34 mouse cellular contexts compared by ENCODE assay signal in the genomic region with DNA sequence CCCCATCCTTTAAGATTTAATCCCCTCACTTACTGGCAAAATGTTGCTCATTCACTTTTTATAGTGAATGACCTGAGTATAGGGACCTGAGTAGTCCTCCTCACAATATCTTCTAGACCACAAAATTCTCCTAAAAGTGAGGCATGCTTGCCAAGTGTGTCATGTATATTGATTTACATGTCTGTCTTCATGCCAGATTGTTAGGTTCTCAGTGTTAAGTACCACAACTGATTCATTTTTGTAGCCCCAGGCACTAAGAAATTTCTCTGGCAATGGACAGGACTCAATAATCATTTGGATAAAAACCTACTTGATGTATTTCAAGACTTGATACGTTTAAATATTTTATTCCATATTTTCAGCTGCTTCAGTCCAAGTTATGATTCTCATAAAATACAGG.
"Had no signal": no experiment of that assay in that cellular context is flagged by ENCODE, and none has a peak within 500 bp of the region (broad histone marks: within the 10 kb centered on the region; RNA-seq: fewer than 3 reads in every experiment).

No protein-coding gene starts in this region.

- H3K4me3 ChIP-seq: heart, embryonic 10.5 days; heart, embryonic 12.5 days; heart, embryonic 13.5 days; heart, embryonic 15.5 days; hindbrain, embryonic 10.5 days; hindbrain, embryonic 12.5 days; hindbrain, embryonic 13.5 days; hindbrain, embryonic 15.5 days; intestine, embryonic 15.5 days; kidney, embryonic 15.5 days; layer of hippocampus, adult 2 months had no signal

- H3K36me3 ChIP-seq: heart, embryonic 10.5 days; heart, embryonic 12.5 days; heart, embryonic 13.5 days; heart, embryonic 15.5 days; hindbrain, embryonic 10.5 days; hindbrain, embryonic 12.5 days; hindbrain, embryonic 13.5 days; hindbrain, embryonic 15.5 days; intestine, embryonic 15.5 days; kidney, embryonic 15.5 days had no signal

- DNase-seq: heart, postnatal 10 days; heart, postnatal 14 days; heart, postnatal 36 days; heart, postnatal 4 days; kidney, adult 11 months; kidney, adult 18-20 months; kidney, adult 2 months; kidney, adult 8-10 months; kidney, postnatal 10 days; kidney, postnatal 14 days; kidney, postnatal 25 days; kidney, postnatal 36 days; kidney, postnatal 4 days; layer of hippocampus, adult 9-11 months; layer of hippocampus, postnatal 36 days had no signal

- ATAC-seq: hindbrain, embryonic 16.5 days; hindbrain, postnatal 0 days; inflammation-experienced regulatory T-cells, adult 6 months; intestine, embryonic 15.5 days; intestine, embryonic 16.5 days; intestine, postnatal 0 days had no signal

- H3K9me3 ChIP-seq: heart, embryonic 10.5 days; heart, embryonic 12.5 days; heart, embryonic 13.5 days; heart, embryonic 15.5 days; hindbrain, embryonic 10.5 days; hindbrain, embryonic 12.5 days; hindbrain, embryonic 13.5 days; hindbrain, embryonic 15.5 days; intestine, embryonic 15.5 days; kidney, embryonic 15.5 days had no signal

- H3K4me1 ChIP-seq: heart, embryonic 10.5 days; heart, embryonic 12.5 days; heart, embryonic 13.5 days; heart, embryonic 15.5 days; hindbrain, embryonic 15.5 days; intestine, embryonic 15.5 days; kidney, embryonic 15.5 days had no signal

- H3K4me2 ChIP-seq: heart, embryonic 11.5 days; heart, embryonic 12.5 days; heart, embryonic 13.5 days; heart, embryonic 15.5 days; hindbrain, embryonic 12.5 days; hindbrain, embryonic 13.5 days; hindbrain, embryonic 14.5 days; hindbrain, embryonic 15.5 days; intestine, embryonic 15.5 days; kidney, embryonic 15.5 days had no signal

- H3K27me3 ChIP-seq: heart, embryonic 13.5 days; heart, embryonic 15.5 days; hindbrain, embryonic 15.5 days; intestine, embryonic 15.5 days; kidney, embryonic 15.5 days had no signal

- H3K27ac ChIP-seq: heart, embryonic 10.5 days; heart, embryonic 13.5 days; heart, embryonic 15.5 days; hindbrain, embryonic 10.5 days; hindbrain, embryonic 12.5 days; hindbrain, embryonic 13.5 days; hindbrain, embryonic 14.5 days; hindbrain, embryonic 15.5 days; hindbrain, postnatal 0 days; intestine, embryonic 15.5 days; kidney, embryonic 15.5 days; kidney, postnatal 0 days; layer of hippocampus, adult 2 months had no signal

- H3K9ac ChIP-seq: heart, embryonic 12.5 days; heart, embryonic 13.5 days; heart, embryonic 15.5 days; hindbrain, embryonic 12.5 days; hindbrain, embryonic 13.5 days; hindbrain, embryonic 14.5 days; hindbrain, embryonic 15.5 days; intestine, embryonic 15.5 days; kidney, embryonic 15.5 days had no signal
